In the genomic region with DNA sequence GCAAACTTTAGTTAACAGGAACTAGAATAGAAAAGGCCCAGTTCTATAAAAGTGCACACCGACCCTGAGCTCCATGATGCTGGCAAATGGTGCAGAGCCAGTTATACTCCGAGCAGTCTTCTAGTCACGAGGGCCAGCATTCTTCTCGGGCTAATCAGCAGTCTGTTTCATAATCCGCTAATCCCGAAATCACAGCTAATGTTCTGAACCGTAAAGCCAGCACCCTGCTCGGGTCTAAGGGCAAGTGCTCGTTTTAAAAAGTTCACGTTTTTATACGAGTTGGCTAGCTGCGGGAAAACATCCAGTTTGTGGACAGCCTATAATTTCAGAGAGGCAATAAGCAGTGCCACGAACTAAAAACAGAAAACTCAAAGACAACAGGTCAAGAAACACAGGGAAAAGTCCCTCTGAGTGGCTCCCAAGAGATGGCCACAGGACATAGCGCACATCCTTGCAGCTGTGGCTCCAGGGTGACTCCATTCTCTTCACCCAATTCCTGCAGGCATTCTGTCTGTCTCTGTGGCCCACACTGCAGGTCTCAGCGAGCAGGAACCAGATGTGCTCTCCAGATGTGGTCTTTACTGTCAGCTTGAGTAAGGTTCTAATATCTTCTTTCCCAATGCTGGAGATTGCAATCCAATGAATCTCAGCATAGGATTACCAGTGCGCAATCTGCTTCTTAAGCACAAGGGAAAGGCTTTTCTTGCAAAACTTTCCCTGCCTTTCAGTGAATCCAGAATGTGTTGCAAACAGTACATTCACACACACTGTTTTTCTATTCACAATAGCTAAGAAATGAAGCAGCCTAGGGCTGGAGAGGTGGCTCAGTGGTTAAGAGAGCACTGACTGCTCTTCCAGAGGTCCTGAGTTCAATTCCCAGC, we compare ENCODE assay signal across 20 mouse cellular contexts. TPM values are rescaled to one million over a fixed set of nuclear protein-coding genes. Genes with fewer than 3 reads are reported as not detected.
DNase-seq lines count a peak whose midpoint lies in the region; ATAC-seq lines count a peak whose summit lies in the region.
"Had no signal": no experiment of that assay in that cellular context is flagged by ENCODE, and none has a peak within 500 bp of the region (broad histone marks: within the 10 kb centered on the region; RNA-seq: fewer than 3 reads in every experiment).

No protein-coding gene starts in this region.

- H3K9me3 ChIP-seq in kidney, embryonic 15.5 days (replicated peaks): no peaks in the 10 kb centered on the region
- H3K9me3 ChIP-seq: forebrain, embryonic 12.5 days; hindbrain, embryonic 12.5 days; limb, embryonic 13.5 days; liver, embryonic 13.5 days; neural tube, embryonic 15.5 days had no signal

- H3K27me3 ChIP-seq in kidney, embryonic 15.5 days: no peaks in the 10 kb centered on the region
- H3K27me3 ChIP-seq: forebrain, embryonic 12.5 days; hindbrain, embryonic 12.5 days; limb, embryonic 13.5 days; liver, embryonic 13.5 days; neural tube, embryonic 15.5 days had no signal

- no peak overlapping the region for H3K4me3 ChIP-seq in kidney, embryonic 15.5 days (replicated peaks)
- H3K4me3 ChIP-seq: forebrain, embryonic 12.5 days; hindbrain, embryonic 12.5 days; limb, embryonic 13.5 days; liver, embryonic 13.5 days; neural tube, embryonic 15.5 days had no signal

- no peak overlapping the region for H3K4me2 ChIP-seq in kidney, embryonic 15.5 days
- H3K4me2 ChIP-seq: forebrain, embryonic 12.5 days; hindbrain, embryonic 12.5 days; limb, embryonic 13.5 days; liver, embryonic 13.5 days; lung, embryonic 14.5 days; neural tube, embryonic 15.5 days had no signal

- no peak overlapping the region for H3K9ac ChIP-seq in kidney, embryonic 15.5 days
- H3K9ac ChIP-seq: forebrain, embryonic 12.5 days; hindbrain, embryonic 12.5 days; limb, embryonic 13.5 days; liver, embryonic 13.5 days; lung, embryonic 14.5 days; neural tube, embryonic 15.5 days had no signal

- H3K4me1 ChIP-seq in kidney, embryonic 15.5 days: no peaks in the 10 kb centered on the region
- H3K4me1 ChIP-seq: forebrain, embryonic 12.5 days; hindbrain, embryonic 12.5 days; limb, embryonic 13.5 days; liver, embryonic 13.5 days; neural tube, embryonic 15.5 days had no signal

- H3K36me3 ChIP-seq in kidney, embryonic 15.5 days: peaks cover 77% of the 10 kb centered on the region
- H3K36me3 ChIP-seq: G1E had no signal

- H3K27ac ChIP-seq in kidney, embryonic 15.5 days: no peak overlapping the region
- H3K27ac ChIP-seq: forebrain, embryonic 12.5 days; hindbrain, embryonic 12.5 days; limb, embryonic 13.5 days; liver, embryonic 13.5 days; neural tube, embryonic 15.5 days had no signal

- peak; percentile 61; the same call in 1 of the 2 replicates for ATAC-seq in frontal cortex, adult (ENCODE audit: low TSS enrichment)
- ATAC-seq in kidney, embryonic 15.5 days (replicated peaks; ENCODE audit: low FRiP score): no peak
- ATAC-seq: midbrain, embryonic 16.5 days had no signal

- DNase-seq in frontal cortex, adult 2 months (ENCODE audit: extremely low spot score in 1 of 2, low spot score in 1 of 2): no peak
- peak; percentile 69 for DNase-seq in kidney, adult 11 months
- peak; percentile 78 for DNase-seq in kidney, adult 9 months
- peak; percentile 39 for DNase-seq in retina, postnatal 7 days (ENCODE audit: low read depth, low spot score)
- DNase-seq in right cerebral cortex, adult 18-20 months: no peak
- DNase-seq: adrenal gland, postnatal 36 days; cerebellum, adult 11-12 months; cerebellum, postnatal 25 days; liver, embryonic 13.5 days; lung, embryonic 14.5 days; lung, postnatal 36 days; thymus, postnatal 14 days had no signal

- 83% methylated on average over 16 of the region's 16 CpGs for WGBS in kidney, embryonic 15.5 days

RNA-seq across cellular contexts. Expression of a gene that starts 47.5 kb away (rescaled TPM):
- polyA plus RNA-seq in frontal cortex, adult 2 months (2012; rRNA removed): 44.3 and 50.3 TPM in 2 replicates
- polyA plus RNA-seq in kidney, embryonic 15.5 days (2015; fragmentation: Nextera tagmentation; extraction: Ambion mirVana): 19.7 and 20.8 TPM in 2 replicates
- polyA plus RNA-seq: G1E had no signal

Comparison
In these comparisons a context has a peak if more than half of its experiments do, and no peak if none do; other contexts are left out.
1. DNase-seq: peak in kidney, adult 11 months (single experiment), kidney, adult 9 months (single experiment) and retina, postnatal 7 days (single experiment); none in frontal cortex, adult 2 months (0 of 2) and right cerebral cortex, adult 18-20 months (single experiment).